Mouse (Mus musculus) liver, postnatal 0 days (tissue): ENCODE results near the gene Gm20388. TPM values are rescaled to one million over a fixed set of nuclear protein-coding genes. Genes with fewer than 3 reads are reported as not detected.

Experiments
- ATAC-seq: fragments of 200-750 bp; cut with Nextera tagmentation; 2 replicates; pipeline ENCODE4 v1.8.0; 2017; ENCODE audit warnings: mild to moderate bottlenecking, moderate library complexity
- DNase-seq: peaks from one replicate; pipeline ENCODE4 v3.0.0-alpha.2; 2016
- H3K27ac ChIP-seq: fragments of 300-500 bp; sonication (generic); 2 replicates; pipeline ENCODE4 v1.5.1; 2014; ENCODE audit warnings: antibody characterized with exemption, moderate library complexity, mild to moderate bottlenecking, low read depth
- H3K27me3 ChIP-seq: fragments of 300-500 bp; sonication (generic); 2 replicates; pipeline ENCODE4 v1.6.1; 2014; ENCODE audit warnings: low read length, control low read depth, mixed read lengths; ENCODE audit not compliant: insufficient read depth
- H3K36me3 ChIP-seq: fragments of 300-500 bp; sonication (generic); replicated peaks from 2 replicates; pipeline ENCODE4 v1.6.1; 2014; ENCODE audit warnings: mild to moderate bottlenecking, control low read depth, low read length, moderate library complexity, mixed read lengths; ENCODE audit not compliant: insufficient read depth
- H3K4me1 ChIP-seq: fragments of 300-500 bp; sonication (generic); 2 replicates; pipeline ENCODE4 v1.6.1; 2014; ENCODE audit warnings: antibody characterized with exemption, mild to moderate bottlenecking, control low read depth; ENCODE audit not compliant: insufficient read depth
- H3K4me2 ChIP-seq: fragments of 300-500 bp; sonication (generic); 2 replicates; pipeline ENCODE4 v1.6.1; 2014; ENCODE audit warnings: low read depth, mild to moderate bottlenecking, low read length, moderate library complexity, mixed read lengths
- H3K4me3 ChIP-seq: fragments of 300-500 bp; sonication (generic); 2 replicates; pipeline ENCODE4 v1.5.1; 2014; ENCODE audit warnings: low read depth, low read length
- H3K9ac ChIP-seq: fragments of 300-500 bp; sonication (generic); replicated peaks from 2 replicates; pipeline ENCODE4 v1.6.1; 2014; ENCODE audit warnings: mild to moderate bottlenecking, moderate library complexity
- H3K9me3 ChIP-seq: fragments of 300-500 bp; sonication (generic); 2 replicates; pipeline ENCODE4 v1.6.1; 2016; ENCODE audit warnings: mild to moderate bottlenecking, control low read depth, low read length, mixed read lengths
- CTCF ChIP-seq: sonication (generic); IDR thresholded peaks from 2 replicates; pipeline ENCODE4 v1.5.1; 2016; ENCODE audit warnings: antibody characterized with exemption, low read depth
- EP300 ChIP-seq: IDR thresholded peaks from 2 replicates; pipeline ENCODE4 v1.6.1; 2016; ENCODE audit warnings: antibody characterized with exemption, low read depth, mild to moderate bottlenecking
- WGBS: fragments of 180-500 bp; shearing (Covaris S2); extraction: QIAGEN DNeasy Blood & Tissue Kit; methylation state at CpG from one replicate; pipeline ENCODE4 v1.1.7; 2014; ENCODE audit not compliant: insufficient replicate concordance; 5-methylcytosine and 5-hydroxymethylcytosine counted together
- polyA plus RNA-seq: library from polyadenylated mRNA; unstranded; fragments of >200 nt; fragmentation: Nextera tagmentation; extraction: Ambion mirVana; gene quantifications from 2 replicates; pipeline ENCODE4 v1.2.1, GENCODE M21; 2015

Gm20388 gene
- polyA plus RNA-seq, 1 experiment from 2014 or later: not detected

DNA sequence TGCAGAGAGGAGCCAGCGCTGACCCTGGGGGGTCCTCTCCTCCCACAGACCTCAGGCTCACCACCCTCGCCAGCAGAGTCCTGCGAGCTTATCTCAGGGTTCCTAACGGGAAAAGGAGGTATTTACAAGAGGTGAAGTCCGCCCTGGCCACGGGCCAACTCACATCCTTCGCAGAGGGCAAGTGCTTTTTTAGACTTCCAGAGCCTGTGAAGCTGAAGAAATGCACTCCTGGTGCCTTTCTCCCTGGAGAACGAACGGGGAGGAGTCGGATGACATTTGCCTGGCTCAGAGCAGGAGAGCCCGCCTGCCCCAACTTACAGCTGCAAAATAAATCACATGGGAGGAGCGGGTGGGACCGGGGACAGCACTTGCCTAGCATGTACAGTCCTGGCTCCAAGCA, 1117.1 kb downstream of the Gm20388 start:
- no peak overlapping the region for H3K4me2 ChIP-seq
- peaks cover 2% of the 10 kb centered on the region; the same call in 1 of the 2 replicates for H3K27me3 ChIP-seq
- 36% methylated on average over 13 of the region's 13 CpGs for whole genome bisulfite sequencing
- no peak for TF ChIP-seq CTCF
- TF ChIP-seq EP300: no peak
- no peaks in the 10 kb centered on the region for H3K4me1 ChIP-seq
- ATAC-seq (no peak), DNase-seq (no peak)
- no peaks in the 10 kb centered on the region for H3K9me3 ChIP-seq
- H3K9ac ChIP-seq: no peak overlapping the region
- no peak overlapping the region for H3K27ac ChIP-seq
- H3K4me3 ChIP-seq: no peak overlapping the region
- H3K36me3 ChIP-seq: no peaks in the 10 kb centered on the region

DNA sequence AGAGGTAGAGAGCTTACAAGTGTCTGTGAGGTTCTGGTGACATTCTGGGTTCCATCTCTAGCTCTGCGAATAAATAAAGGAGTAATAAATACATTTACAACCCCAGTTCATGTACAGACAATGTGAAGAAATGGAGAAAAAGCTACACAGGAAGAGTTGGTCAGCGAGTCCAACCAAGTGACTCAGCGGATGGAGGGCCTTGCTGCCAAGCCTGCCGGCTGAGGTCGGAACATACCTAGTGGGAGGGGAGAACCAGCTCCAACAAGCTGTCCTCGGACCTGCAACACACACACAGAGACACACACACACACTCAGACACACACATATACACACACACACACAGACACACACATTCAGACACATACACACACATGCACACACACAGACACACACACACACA, 1118.4 kb downstream of the Gm20388 start:
- no peak overlapping the region for H3K4me3 ChIP-seq
- H3K27me3 ChIP-seq: no peaks in the 10 kb centered on the region; the same call in 1 of the 2 replicates
- H3K4me1 ChIP-seq: no peaks in the 10 kb centered on the region
- H3K27ac ChIP-seq: no peak overlapping the region
- H3K4me2 ChIP-seq: no peak overlapping the region
- WGBS: 70% methylated on average over 6 of the region's 6 CpGs
- no peak overlapping the region for H3K9ac ChIP-seq
- H3K36me3 ChIP-seq: no peaks in the 10 kb centered on the region
- TF ChIP-seq EP300: no peak
- TF ChIP-seq CTCF: no peak
- H3K9me3 ChIP-seq: no peaks in the 10 kb centered on the region
- DNase-seq (no peak), ATAC-seq (no peak)

DNA sequence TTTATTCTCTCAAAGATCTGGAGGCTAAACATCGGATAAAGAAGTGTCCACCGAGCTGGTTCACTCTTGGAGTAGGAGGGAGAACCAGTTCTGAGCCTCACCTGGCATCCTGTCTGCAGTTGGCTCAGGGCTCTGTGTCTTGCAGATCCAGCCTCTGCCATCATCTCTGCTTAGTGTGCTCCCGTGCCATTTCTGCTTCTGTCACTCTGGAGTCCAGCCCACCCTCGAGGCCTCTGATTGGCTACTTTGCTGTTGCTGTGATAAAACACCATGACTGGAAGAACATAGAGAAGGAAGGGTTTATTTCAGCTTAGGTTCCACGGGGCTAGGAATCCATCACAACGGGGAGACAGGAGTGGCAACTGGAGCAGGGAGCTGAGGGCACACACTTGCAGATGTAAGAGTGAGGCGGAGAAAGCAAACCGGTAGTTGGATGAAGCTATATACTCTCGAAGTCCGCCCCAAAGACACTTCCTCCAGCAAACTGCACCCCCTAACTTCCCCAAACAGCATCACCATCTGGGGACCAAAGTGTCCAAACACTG, 1119.9 kb downstream of the Gm20388 start:
- Histone ChIP-seq H3K4me1 (no peaks in the 10 kb centered on the region), H3K27me3 (no peaks in the 10 kb centered on the region; the same call in 1 of the 2 replicates), H3K9me3 (no peaks in the 10 kb centered on the region), H3K4me2 (no peak overlapping the region), H3K9ac (no peak overlapping the region), H3K4me3 (no peak overlapping the region), H3K36me3 (no peaks in the 10 kb centered on the region), H3K27ac (no peak overlapping the region)
- DNase-seq (no peak), ATAC-seq (no peak)
- 45% methylated on average over 10 of the region's 10 CpGs for WGBS
- TF ChIP-seq EP300 (no peak), CTCF (no peak)

DNA sequence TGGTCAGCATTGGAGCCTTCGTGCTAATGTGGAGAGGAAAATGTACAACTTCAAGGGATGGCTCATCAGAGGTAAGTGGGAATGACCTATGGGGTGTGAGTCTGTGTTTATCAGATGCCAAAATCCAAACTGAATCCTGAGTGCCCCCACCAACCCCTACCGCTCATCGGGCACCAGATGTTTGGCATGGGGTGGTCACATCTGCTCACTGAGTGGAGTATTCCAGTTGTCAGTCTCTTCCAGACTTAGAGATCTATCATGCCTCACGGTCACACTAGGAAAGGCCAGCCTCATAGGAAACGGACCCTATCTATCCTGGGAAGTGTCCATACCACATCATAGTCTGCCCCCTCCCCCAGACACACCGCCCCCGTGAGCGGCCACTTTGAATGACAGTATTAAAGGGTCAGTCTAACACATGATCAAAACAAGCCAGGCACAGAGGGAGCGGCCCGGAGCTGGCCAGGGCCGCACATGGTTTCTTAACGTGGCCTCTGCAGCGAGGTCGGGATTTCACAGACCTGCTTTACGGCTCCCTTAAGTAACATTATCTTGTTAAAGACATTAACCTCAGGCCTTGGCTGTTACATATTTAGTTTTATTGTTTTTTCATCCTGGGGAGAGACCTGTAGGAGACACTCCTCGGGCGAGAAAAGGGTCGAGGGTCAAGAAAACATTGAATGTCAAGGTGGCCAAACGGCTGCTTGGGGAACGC, 1122.8 kb downstream of the Gm20388 start:
- DNase-seq (no peak), ATAC-seq (no peak)
- 74% methylated on average over 20 of the region's 20 CpGs for WGBS
- H3K9me3 ChIP-seq: no peaks in the 10 kb centered on the region
- no peak overlapping the region for H3K4me2 ChIP-seq
- H3K9ac ChIP-seq: no peak overlapping the region
- H3K36me3 ChIP-seq: no peaks in the 10 kb centered on the region
- H3K27ac ChIP-seq: no peak overlapping the region
- TF ChIP-seq EP300: no peak
- TF ChIP-seq CTCF: no peak
- H3K4me1 ChIP-seq: no peaks in the 10 kb centered on the region
- no peaks in the 10 kb centered on the region; the same call in 1 of the 2 replicates for H3K27me3 ChIP-seq
- no peak overlapping the region for H3K4me3 ChIP-seq

DNA sequence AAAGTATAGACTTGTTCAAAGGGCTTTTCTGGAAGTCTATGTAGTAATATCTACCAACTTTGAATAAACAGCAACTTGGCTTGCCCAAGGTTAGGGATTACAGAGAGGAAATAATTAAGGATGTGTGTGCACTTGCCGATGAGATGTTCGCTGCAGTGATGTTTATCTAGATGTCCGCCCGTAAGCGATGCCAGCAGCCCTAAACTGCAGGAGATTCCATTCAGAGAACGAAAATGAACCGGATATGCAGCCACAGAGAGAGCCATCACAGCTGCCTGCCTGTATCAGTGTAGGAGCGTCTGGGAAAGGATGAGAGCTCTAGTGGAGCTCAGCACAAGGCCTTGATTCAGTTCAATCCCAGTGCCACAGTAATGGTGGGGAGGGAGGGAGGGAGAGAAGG, 1125.0 kb downstream of the Gm20388 start:
- Histone ChIP-seq H3K4me3 (no peak overlapping the region), H3K4me1 (no peaks in the 10 kb centered on the region), H3K27me3 (no peaks in the 10 kb centered on the region; the same call in 1 of the 2 replicates), H3K9ac (no peak overlapping the region), H3K9me3 (no peaks in the 10 kb centered on the region), H3K36me3 (no peaks in the 10 kb centered on the region), H3K4me2 (no peak overlapping the region), H3K27ac (no peak overlapping the region)
- no peak for TF ChIP-seq EP300
- TF ChIP-seq CTCF: no peak
- ATAC-seq (no peak), DNase-seq (no peak)
- 63% methylated on average over 8 of the region's 8 CpGs for WGBS

DNA sequence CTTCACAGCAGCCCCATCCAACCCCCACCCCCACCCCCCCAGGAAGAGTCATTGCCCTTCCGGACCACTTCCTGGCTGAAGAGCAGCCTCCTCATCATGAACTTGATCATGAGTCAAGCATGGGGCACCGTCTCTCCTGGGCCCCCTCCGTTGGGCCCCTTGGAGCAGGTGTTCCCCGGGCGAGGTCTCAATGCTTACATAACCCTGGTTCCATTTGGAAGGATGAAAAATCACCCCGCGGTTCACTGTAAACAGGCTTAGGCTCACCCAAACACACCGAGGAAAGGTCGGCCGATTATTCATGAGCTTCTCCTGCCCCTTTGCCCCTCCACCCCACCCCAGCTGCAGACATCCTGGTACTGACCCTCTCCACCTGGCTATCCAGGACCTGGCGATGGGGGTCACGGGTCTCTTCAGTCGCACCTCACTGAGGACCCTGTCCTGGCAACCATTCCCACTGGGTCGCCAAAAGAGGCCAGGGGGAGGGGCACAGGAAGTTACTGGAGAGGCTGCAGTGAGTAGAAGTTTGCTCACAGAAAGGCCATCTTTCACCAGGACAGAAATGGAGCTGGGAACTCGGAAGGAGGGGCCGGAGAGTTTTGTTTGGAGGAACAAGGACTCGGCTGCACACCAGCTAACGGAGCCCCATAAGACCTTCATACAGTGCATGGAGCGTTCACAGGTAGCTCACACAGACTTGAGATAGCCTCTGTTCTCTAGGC, 1133.2 kb downstream of the Gm20388 start:
- Histone ChIP-seq H3K27ac (no peak overlapping the region), H3K36me3 (no peaks in the 10 kb centered on the region), H3K4me2 (no peak overlapping the region), H3K4me1 (no peaks in the 10 kb centered on the region), H3K27me3 (no peaks in the 10 kb centered on the region), H3K4me3 (no peak overlapping the region), H3K9ac (no peak overlapping the region), H3K9me3 (peaks cover 4% of the 10 kb centered on the region; the same call in 1 of the 2 replicates)
- DNase-seq (no peak), ATAC-seq (no peak)
- TF ChIP-seq EP300: no peak
- TF ChIP-seq CTCF: no peak
- 43% methylated on average over 19 of the region's 19 CpGs for WGBS
